Mouse (Mus musculus) small intestine, adult 2 months (tissue): ENCODE results near the gene Map3k6.

Source experiments
- CTCF ChIP-seq: fragments of 200-500 bp; IDR thresholded peaks from 2 replicates; pipeline ENCODE4 v1.5.1; 2012; ENCODE audit warnings: low read depth, mild to moderate bottlenecking, control low read depth, inconsistent platforms, low read length, moderate library complexity, mixed read lengths; ENCODE audit not compliant: insufficient replicate concordance, insufficient read length; ENCODE audit errors: extremely low read depth
- POLR2A ChIP-seq: fragments of 200-500 bp; IDR thresholded peaks from 2 replicates; pipeline ENCODE4 v1.6.1; 2012; ENCODE audit warnings: low read depth, mild to moderate bottlenecking, control low read depth, inconsistent platforms, low read length, moderate library complexity

DNA sequence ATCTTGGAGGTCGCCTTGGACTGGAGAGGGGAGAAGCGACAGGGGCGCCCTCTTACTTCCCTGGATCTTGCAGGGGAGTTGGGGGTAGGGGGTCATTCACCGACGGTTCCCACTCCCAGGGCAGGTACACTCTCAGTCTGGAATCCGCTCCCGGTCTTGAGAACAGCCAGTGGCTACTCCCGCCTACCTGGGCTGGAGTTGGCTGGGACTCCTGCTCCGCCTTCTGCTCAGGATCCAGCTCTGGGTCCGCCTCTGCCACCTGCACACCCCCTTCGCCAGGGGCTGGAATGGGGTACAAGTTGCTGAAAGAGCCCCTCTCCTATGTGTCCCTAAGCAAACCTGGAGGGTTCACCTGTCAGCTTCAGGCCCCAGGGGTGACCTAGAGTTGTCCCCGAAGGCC, 16.6 kb downstream of the Map3k6 start:
- TF ChIP-seq CTCF = no peak
- TF ChIP-seq POLR2A = no peak
